Mouse (Mus musculus) forelimb bud, embryonic 11.5 days (tissue): Measurements from ENCODE around the gene Lrp1.

ENCODE experiments used
- DNase-seq: peaks from one replicate; pipeline ENCODE4 v3.0.0-alpha.2; 2012; ENCODE audit warnings: low read depth, low spot score

Lrp1 gene

GRCm38 (mm10) chr10:127521611-127522080 lies 99.3 kb downstream of the Lrp1 start:
- no peak for DNase-seq

GRCm38 (mm10) chr10:127520714-127521357 lies 100.1 kb downstream of the Lrp1 start:
- DNase-seq, result no peak

GRCm38 (mm10) chr10:127519903-127520713 lies 100.8 kb downstream of the Lrp1 start:
- no peak for DNase-seq

- no peak for DNase-seq
These were observed 101.8 kb downstream of the Lrp1 start for GRCm38 (mm10) chr10:127519041-127519701.

GRCm38 (mm10) chr10:127517941-127518340 lies 103.0 kb downstream of the Lrp1 start:
- no peak for DNase-seq

- DNase-seq, result no peak
These were observed 104.2 kb downstream of the Lrp1 start for GRCm38 (mm10) chr10:127516576-127517260.

- no peak for DNase-seq
These were observed 104.9 kb downstream of the Lrp1 start for GRCm38 (mm10) chr10:127515983-127516459.

GRCm38 (mm10) chr10:127515271-127515982 lies 105.5 kb downstream of the Lrp1 start:
- no peak for DNase-seq

DNA sequence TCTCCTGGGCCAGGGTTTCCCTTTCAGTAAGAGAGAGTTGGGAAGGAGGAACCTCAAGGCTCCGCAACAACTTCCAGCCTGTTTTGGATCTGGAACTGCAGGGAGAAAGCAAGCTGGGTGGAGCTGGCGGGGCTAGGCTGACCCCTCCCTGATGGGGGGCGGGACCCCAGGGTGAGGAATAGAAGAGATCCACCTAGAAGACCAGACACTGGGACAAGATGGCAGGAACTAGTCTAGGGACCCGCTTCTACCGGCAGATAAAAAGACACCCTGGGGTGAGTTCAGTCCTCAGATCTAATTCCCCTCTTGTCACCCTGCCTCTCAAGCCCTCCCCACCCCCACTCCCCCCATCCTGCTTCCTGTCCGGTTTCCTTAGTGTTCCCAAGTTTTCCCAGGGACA lies 106.2 kb downstream of the Lrp1 start, which contains the start of gene Ndufa4l2:
TSS of gene Ndufa4l2 (plus strand) at position 204 of the 400 bp plus-strand sequence.
- DNase-seq, result no peak

DNA sequence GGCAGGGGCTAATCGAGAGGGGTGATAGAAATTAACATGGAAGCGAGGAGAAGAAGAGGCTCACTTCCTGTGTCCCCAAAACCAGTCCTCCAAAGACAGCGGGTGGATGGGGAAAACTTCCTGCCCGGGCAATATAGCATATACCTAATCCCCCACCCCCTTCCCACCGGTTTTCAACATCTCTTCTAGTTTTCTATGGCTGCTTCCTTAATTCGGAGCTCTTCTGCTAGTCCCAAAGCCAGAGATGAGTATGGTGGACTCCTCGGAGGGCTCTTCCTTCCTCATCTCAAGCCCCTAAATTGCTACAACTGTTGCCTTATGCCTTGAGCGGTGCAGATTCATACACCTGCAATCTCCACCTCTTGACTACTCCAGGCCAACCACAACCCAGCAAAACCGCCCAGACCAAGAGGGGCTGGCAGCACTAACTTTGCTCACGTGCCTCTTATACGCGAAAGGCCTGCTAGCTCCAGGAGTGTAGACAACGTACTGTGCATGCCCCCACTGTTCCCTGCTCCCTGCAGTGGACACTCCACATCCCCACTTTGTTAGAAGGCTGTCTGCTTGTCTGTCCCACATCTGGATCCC lies 106.7 kb downstream of the Lrp1 start:
- DNase-seq, result no peak

GRCm38 (mm10) chr10:127513501-127514091 lies 107.4 kb downstream of the Lrp1 start:
- peak; percentile 61 for DNase-seq

DNA sequence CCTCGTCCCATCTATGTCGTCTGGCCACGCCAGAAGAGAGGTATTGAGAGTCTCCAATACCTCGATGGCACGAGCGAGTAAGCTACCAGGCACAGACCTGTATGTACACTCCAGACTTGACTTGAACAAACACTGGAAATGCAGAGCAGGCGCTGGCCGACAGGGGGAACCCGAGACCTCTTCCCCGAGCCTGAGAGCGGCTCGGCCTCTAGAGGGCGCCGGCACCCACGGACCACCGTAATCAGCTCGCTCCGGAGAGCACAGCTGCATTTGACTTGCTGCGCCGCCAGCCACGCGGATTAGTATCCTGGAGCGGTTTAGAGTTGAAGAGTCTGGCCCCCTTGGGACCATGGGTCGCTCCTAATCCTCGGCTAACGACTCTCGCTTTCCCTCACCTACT lies 108.1 kb downstream of the Lrp1 start:
- DNase-seq, result peak; percentile 94

- DNase-seq, result no peak
These were observed 108.7 kb downstream of the Lrp1 start for GRCm38 (mm10) chr10:127512307-127512666.

DNA sequence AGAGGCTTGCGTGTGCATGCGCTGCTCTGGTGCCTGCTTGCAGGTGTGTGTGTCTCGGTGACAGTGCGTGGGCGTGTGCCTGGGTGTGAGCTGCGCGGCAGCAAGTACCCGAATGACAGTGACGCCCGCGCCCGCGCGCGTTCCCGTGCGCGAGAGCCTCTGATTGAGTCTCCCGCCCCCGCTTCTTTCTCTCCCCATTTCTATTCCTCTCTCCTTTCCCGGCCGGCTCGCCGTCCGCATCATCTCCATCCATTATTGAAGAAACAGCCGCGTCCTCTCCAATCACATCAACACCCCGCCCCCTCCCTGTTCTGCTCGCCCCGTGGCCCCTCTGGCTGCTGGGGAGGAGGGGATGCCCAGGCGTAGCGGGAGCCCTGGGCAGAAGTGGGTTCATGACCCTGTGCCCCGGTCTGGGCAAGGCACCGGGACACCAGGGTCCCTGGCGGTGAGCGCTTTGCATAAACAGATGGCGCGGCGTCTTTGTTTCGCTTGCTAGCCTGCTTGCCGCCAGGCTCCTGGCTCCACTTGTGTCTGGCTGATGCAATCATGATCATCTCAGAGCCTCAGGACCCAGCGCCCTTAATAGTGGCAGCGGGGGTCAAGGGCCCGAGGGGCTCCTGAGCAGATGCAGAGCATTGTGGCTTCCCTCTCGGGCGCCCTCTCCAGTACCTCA lies 109.2 kb downstream of the Lrp1 start:
- DNase-seq, result no peak

DNA sequence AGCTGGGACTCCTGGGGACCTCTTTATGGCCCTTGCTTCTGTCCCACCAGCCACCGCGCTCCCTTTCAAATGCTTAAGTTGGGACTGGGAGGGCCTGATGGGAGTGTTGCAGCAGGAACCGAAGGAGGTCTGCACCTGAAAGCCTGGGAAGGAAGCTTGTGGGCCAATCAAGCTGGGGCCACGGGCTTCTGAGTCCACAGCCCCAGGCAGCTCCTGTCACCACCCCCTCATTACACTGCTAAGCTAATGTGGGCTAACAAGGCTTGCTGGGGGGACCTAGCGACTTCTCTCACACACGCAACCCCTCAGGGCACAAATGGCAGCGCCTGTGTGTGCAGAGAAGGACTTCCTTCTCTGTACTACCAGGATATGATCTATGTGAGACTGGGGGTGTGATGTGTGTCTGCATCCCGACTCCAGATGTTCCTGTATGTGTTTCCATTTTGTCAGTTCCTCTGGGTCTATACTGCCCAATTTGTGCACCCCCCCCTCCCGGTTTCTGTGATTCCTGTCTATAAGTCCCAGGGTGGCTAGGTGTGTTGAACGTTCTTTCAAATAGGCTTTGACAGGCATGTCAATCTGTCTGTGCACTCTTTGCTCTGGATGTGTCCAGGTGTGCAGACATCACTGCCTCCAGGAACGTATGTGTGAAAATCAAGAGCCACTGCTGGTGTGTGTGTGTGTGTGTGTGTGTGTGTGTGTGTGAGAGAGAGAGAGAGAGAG lies 109.9 kb downstream of the Lrp1 start:
- DNase-seq, result peak; percentile 74

DNA sequence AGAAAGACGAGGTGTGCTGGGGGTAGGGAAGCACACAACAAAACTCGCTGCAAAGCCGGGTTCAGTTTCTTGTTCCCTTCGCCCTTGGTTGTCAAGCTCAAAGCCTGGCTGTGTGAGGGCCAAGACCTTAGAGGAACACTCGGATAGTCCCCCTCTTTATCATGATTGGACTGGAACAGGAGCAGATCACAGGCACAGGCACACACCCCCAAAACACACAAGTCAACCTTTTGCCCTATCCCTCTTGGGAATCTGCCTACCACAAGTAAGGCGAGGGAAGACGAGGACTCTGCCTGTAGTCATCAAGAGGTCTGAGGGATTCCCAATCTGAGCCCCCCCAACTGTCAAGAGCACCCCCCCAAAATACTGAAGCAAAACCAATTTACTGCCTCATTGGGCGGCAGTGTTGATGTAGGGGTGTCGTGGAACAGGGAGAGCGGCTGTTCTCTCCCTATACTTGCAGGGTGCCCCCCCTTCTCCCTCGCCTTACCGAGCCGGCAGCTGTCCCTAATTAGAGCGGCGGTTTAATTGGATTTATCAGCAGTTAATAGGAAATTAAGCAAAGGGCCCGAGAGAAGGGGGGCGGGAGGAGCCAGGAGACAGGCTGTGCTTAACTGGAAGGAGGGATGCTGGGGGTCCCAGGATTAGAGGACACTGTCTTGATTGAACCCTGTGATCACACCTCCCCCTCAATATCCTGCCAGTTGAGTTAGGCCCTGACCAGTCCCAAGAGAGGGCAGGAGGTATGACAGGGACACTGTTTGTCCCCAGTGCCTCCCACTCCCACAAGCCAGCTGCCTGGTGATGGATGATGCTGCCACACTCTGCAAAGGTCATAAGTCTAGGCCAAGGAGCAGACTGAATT lies 110.9 kb downstream of the Lrp1 start:
- DNase-seq, result no peak

DNA sequence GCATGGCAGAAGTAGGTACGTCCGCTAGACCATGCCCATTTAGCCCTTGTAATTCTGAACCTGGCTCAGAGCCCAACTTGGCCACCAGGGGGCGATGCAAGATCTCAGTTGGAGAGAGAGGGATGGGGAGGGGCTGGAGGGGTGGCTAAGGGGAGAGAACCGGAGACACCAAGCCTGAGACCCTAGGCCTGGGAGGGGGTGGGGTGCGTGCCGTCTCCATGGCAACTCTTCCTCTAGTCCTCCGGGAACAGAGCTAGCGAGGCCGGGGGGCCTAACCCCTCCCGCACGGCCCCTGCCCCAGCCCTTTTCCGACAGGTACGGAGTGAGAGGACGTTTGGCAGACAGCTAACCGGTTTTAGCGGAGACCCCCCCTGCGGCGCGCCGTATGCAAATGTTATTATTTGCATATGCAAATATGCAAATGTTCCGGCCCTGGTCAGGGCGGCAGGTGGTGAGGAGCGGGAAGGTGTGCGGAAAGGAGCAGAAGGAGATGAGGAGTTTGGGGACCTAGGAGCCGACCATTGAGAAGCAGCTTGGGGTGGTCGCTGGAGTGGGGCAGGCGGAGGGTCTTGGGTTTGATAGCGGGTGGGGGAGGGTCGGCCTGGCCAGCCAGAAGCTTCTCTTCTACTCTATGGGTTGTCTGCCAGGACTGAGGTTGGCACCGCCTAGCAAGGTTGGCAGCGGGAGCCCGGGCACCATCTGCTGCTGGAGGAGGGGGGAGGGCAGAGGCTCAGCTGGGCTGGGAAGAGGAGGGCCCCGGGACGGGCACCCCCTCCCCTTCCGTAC lies 111.7 kb downstream of the Lrp1 start:
- DNase-seq, result peak; percentile 95
